Mouse (Mus musculus): ENCODE measurements at regions not wholly inside any gene's neighbourhood (a gene's known extent, or its start where the extent isn't known, plus 50 kb on each side); places are given as distances from the start of the nearest gene placed in this dataset.

GRCm38 (mm10) chr2:178542032-178542431, 111.7 kb downstream of the Cdh26 start:
- no peak; the same call in 1 of the 2 replicates for ATAC-seq (ENCODE audit: low TSS enrichment)

GRCm38 (mm10) chr2:178544411-178544810, 114.1 kb downstream of the Cdh26 start:
- ATAC-seq (ENCODE audit: low TSS enrichment): no peak

GRCm38 (mm10) chr2:178545601-178546352, 115.4 kb downstream of the Cdh26 start:
- no peak for ATAC-seq (ENCODE audit: low TSS enrichment)

GRCm38 (mm10) chr2:178546353-178546720, 116.0 kb downstream of the Cdh26 start:
- no peak for ATAC-seq (ENCODE audit: low TSS enrichment)

- ATAC-seq (ENCODE audit: low TSS enrichment): no peak
Observed at GRCm38 (mm10) chr2:178546888-178547287, 116.6 kb downstream of the Cdh26 start.

- peak; percentile 95 for ATAC-seq (ENCODE audit: low TSS enrichment)
Observed at GRCm38 (mm10) chr2:178548937-178549336, 118.6 kb downstream of the Cdh26 start.

- ATAC-seq (ENCODE audit: low TSS enrichment): no peak
Observed at GRCm38 (mm10) chr2:178553736-178554135, 123.4 kb downstream of the Cdh26 start.

- ATAC-seq (ENCODE audit: low TSS enrichment): no peak
Observed at GRCm38 (mm10) chr2:178555692-178556340, 125.5 kb downstream of the Cdh26 start.

- ATAC-seq (ENCODE audit: low TSS enrichment): no peak
Observed at GRCm38 (mm10) chr2:178557934-178558333, 127.6 kb downstream of the Cdh26 start.

- no peak for ATAC-seq (ENCODE audit: low TSS enrichment)
Observed at GRCm38 (mm10) chr2:178563287-178563686, 133.0 kb downstream of the Cdh26 start.

- ATAC-seq (ENCODE audit: low TSS enrichment): peak; percentile 99
Observed at GRCm38 (mm10) chr2:178565368-178565818, 135.1 kb downstream of the Cdh26 start.

- ATAC-seq (ENCODE audit: low TSS enrichment): no peak
Observed at GRCm38 (mm10) chr2:178567493-178567892, 137.2 kb downstream of the Cdh26 start.

- no peak for ATAC-seq (ENCODE audit: low TSS enrichment)
Observed at GRCm38 (mm10) chr2:178572301-178572700, 142.0 kb downstream of the Cdh26 start.

GRCm38 (mm10) chr2:178574859-178575258, 144.5 kb downstream of the Cdh26 start:
- ATAC-seq (ENCODE audit: low TSS enrichment): peak; percentile 74

GRCm38 (mm10) chr2:178575403-178575802, 145.1 kb downstream of the Cdh26 start:
- ATAC-seq (ENCODE audit: low TSS enrichment): no peak

GRCm38 (mm10) chr2:178576067-178576466, 145.7 kb downstream of the Cdh26 start:
- ATAC-seq (ENCODE audit: low TSS enrichment): no peak

- no peak for ATAC-seq (ENCODE audit: low TSS enrichment)
Observed at GRCm38 (mm10) chr2:178579571-178579970, 149.2 kb downstream of the Cdh26 start.

GRCm38 (mm10) chr2:178581306-178581705, 151.0 kb downstream of the Cdh26 start:
- no peak for ATAC-seq (ENCODE audit: low TSS enrichment)

- ATAC-seq (ENCODE audit: low TSS enrichment): no peak
Observed at GRCm38 (mm10) chr2:178584970-178585566, 154.7 kb downstream of the Cdh26 start.

- no peak for ATAC-seq (ENCODE audit: low TSS enrichment)
Observed at GRCm38 (mm10) chr2:178587134-178587636, 156.9 kb downstream of the Cdh26 start.

- no peak for ATAC-seq (ENCODE audit: low TSS enrichment)
Observed at GRCm38 (mm10) chr2:178593743-178594142, 163.4 kb downstream of the Cdh26 start.

- no peak for ATAC-seq (ENCODE audit: low TSS enrichment)
Observed at GRCm38 (mm10) chr2:178594177-178594576, 163.8 kb downstream of the Cdh26 start.

Data from frontal cortex, adult (tissue).